Mouse (Mus musculus): ENCODE data around the gene Abhd16a.

DNA sequence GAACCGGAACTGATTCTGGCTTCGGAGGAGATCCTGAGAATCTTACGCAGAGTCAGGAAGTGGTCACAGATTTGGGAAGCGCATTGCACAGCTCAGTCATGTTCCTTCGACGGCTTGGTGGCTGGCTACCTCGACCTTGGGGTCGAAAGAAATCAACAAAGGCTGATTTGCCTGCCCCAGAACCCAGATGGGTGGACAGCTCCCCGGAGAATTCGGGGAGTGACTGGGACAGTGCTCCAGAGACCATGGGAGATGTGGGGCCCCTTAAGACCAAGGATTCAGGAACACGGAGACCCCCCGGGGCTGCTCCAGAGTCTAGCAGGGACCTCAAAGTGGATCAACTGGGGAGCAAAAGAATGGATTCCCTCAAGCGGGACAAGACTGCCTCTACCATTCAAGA lies 38.0 kb downstream of the Abhd16a start:
- TF ChIP-seq CTCF (IDR thresholded peaks at IDR 0.05; ENCODE audit: low read depth) (no peak), EP300 (IDR thresholded peaks at IDR 0.05; ENCODE audit: low read depth) (no peak)

Data from liver, postnatal 0 days (tissue).